Mouse (Mus musculus) heart, adult 9 months (tissue): ENCODE data around the gene Mcu.

Experiments
- DNase-seq, 2 experiments: peaks; one replicate each; pipeline ENCODE4 v3.0.0; 2022; ENCODE audit warnings: low spot score in 2 of 2

Gene Mcu

DNA sequence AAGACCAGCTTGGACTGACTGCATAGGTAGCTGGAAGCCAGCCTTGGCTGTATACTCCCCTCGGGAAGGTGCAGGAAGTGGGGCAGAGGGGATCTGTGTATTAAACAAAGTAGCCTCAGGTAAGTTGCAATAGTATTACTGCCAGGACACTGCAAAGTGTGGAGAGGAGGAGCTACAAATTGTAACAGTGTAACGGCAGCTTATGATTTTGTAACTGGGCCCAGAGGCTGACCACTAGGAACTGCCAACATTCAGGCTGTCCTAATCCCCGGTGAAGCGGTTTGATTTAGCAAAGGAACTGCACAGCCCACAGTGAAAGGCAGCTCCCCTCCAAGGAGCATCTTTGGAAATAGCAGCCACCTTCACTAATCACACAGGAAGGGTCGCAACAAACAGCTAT is 3.2 kb downstream of the Mcu start:
- no peak for DNase-seq

- no peak for DNase-seq
Observed at GRCm38 (mm10) chr10:59604879-59605464, 11.5 kb downstream of the Mcu start.

- peak in 1 of 2 experiments; percentile 27 for DNase-seq
Observed at GRCm38 (mm10) chr10:59603843-59604242, 12.6 kb downstream of the Mcu start.

- no peak for DNase-seq
Observed at GRCm38 (mm10) chr10:59602891-59603290, 13.6 kb downstream of the Mcu start.

DNA sequence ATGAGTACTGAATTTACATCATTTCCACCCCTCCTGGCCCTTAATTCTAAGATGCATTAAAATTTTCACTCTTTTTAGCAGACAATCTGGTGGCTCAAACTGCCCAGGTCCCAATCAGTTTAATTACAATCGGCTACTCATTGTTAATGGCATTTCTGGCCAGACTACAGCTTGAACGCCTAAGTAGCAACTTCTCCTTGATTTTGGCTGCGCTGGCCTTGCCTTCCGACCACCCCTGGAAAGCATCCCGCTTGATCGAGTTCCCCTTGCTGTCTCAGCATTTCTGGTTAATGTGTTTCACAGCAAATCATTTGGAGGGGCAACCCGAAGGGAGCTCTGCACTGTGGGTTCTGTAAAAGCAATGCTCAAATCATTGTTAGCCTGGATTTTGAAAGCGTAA is 14.4 kb downstream of the Mcu start:
- DNase-seq = no peak

DNA sequence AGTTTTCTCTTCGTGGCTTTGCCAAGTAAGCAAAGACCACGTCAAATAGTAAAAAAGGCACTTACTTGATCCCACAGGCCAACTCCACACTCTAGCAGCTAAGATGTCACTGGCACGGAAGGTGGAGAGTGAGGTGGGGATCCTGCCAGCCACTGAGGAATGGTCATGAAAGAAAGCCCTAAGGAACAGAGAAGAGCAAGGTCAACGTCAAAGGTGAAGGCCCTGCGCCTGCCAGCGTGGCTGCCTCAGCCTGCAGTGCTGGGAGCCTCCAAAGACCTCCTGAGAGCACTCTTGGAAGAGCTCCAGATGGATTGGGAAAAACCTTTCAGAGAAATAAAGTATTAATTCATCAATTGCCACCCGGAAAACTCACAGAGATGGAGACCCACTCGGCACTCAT is 16.0 kb downstream of the Mcu start:
- no peak for DNase-seq

DNA sequence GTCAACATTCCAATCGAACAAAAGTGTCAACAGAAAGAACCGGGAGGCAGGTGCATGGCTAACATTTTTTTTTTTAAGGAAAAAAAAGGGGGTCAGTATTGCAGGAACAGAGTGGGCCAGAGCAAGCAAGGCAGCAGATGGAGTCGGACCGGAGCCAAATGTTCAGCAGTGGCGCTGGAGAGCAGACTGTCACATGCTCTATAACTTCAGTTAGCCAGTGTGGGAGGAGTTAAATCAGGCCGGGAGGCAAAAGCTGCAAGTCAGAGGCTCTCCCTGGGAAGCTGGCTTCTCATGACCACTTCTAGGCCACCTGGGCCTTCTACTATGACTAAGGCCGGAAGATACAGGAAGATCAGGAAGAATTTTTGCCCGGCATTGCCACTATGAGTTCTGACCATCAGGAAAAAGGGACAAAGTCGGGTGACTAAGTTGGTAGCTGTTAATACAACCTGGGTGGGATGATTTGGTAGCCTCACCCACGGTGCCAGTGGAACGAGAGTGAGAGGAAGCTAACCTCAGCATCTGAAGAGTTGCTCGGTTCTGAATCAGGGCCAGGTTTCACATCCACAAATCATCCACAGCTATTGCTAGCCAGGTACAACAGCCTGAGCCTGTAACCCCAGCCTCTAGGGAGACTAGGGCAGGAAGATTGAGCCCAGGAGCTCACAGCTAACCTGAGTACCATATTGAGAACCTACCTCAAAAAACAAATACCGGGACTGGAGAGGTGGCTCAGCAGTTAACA is 22.5 kb downstream of the Mcu start:
- DNase-seq = peak; percentile 23 to 38

- no peak for DNase-seq
Observed at GRCm38 (mm10) chr10:59590606-59591005, 25.9 kb downstream of the Mcu start.

DNA sequence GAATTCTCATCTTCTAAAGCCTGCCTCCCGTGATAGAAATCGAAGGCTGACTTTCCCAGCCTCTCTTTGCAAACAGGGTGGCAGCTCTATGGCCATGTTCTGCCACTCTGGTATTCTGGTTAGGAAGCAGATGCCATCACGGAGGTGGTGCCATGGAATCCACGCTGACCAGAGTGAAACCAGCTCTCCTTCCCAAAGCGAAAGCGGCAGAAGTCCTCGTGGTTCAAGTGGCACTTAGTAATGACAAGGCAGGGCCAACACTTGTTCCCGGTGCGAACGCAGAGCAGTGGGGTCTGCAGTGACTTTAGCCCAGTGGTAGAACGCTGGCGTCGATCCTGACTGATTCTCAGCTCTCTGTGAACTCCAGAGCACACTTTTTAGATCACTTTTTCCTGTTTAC is 26.6 kb downstream of the Mcu start:
- DNase-seq = no peak

DNA sequence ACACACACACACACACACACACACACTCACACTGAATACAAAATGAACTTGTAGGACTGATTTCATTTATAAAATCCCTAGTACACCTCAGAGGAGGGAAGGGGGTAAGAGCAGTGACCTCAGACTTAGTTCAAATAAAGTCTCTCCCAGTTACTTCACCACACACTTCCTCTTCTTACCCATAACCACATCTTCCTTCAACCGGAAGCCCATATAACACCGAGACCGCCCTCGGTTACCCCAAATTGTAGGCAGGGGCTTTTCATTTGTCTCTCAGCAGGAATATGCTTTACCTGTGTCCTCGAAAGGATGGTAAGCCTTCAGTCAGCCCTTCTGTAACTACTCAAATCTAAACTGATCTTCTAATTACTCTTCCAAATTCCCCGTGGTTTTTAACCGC is 27.1 kb downstream of the Mcu start:
- DNase-seq = no peak

DNA sequence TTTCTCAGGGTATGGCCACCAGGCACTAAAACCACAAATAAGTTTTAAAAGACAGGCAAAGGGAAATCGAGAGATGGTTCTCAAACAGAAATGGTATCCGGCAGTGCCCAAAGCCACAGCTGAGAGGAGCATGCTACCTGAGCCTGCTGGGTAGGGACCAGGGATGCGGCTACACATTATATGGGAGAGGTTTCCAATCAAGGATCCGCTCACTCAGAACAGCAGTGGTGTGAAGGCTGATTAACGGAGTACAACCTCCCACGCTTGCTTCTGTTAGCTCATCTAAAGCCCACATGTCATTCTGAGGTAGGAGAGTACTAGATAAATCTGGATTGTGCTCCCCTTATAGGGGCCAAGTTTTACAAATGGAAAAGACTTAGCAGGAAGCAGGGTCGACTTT is 28.4 kb downstream of the Mcu start:
- DNase-seq = no peak

DNA sequence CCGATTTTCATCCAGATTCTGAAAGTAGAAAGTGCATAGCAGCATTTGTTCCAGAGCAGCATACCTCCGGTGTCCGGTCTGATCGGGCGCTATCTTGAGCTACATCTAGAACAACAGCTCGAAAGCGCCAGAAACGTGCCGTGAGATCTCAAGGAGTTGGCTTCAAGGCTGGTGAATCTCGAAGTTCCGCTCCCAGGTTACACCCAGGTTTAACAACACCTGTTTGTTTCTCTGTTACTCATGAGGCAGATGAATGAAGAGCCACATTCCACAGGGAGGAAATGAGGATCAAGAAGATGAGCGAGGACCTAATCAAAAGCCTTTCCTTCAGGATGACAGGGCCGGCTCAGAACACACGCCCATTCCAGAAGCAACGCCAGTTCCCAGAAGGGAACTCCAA is 29.7 kb downstream of the Mcu start:
- DNase-seq = no peak

- DNase-seq = no peak
Observed at GRCm38 (mm10) chr10:59585621-59586020, 30.9 kb downstream of the Mcu start.

DNA sequence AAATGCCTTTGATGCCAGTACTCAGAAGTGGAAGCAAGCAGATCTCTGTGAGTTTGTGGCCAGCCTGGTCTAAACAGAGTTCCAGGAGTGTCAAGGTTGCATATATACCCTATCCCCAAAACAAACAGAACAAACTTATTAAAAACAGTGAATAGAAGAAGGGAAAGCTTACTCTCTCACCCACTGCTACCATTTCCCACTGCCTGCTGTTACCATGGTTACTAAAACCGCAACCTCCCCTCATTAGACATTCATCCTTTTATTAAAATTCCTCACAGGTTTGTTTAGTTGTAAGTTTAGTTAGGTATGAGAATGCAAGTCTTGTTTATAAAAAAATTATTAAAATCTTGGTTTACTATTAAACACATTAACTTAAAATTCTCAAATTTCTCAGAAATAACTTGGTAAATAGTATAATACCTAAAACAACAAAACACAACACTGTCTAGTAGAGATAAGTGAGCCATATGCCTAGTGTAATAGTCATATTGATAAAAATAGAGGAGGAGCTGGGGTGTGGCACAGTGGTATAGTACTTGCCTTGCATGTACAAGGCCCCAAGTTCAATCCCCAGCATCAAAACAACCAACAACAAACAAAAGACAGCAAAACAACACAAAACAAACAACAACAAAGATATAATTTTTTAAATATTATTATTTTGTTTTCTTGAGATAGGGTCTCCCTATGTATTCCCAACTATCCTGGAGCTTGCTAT is 34.5 kb downstream of the Mcu start:
- DNase-seq = no peak

GRCm38 (mm10) chr10:59580593-59581149 is 35.8 kb downstream of the Mcu start:
- DNase-seq = no peak

GRCm38 (mm10) chr10:59579645-59580044 is 36.8 kb downstream of the Mcu start:
- DNase-seq = no peak

DNA sequence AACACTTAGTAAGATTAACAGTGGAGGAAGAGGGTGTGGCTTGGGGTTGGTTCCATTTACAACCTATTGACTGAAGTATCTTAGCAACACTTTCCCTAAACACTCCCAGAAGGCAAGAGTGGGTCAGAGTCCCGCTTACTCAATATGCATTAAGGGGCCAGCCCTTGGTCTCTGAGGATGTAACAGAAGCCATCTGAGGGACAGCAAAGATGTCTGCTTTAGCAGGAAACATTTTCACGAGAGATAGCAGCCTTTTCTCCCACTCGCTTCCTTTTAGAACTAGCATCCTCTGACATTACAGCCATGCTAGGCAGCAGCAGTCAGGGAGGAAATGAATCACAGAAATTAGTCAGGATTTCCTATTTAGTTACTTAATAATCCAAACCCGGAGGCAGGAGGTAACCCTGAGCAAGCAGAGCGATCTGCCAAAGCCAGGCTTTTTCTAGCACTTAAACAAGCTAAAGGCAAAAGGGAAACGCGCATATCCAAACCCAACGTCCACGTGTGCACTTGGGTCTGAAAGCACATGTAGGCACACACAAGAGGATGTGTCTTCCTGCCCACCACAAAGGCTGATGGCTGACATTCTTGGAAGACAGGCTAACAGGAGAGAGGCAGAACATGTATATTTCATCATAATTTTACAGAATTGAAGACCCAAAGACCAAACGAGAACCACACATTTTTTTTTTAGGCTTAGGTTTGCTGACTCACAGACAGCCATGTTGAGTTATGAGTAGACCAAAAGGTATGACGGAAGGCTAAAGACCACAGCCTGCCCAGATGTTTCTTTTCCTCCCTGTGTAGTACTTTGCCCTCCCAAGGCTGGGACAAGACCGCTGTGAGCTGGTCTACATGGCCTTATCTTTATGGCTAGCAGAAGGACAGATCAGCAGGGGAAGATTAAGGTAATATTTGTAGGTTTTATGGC is 38.4 kb downstream of the Mcu start:
- peak; percentile 75 to 83 for DNase-seq

- no peak for DNase-seq
Observed at GRCm38 (mm10) chr10:59576305-59576704, 40.2 kb downstream of the Mcu start.

DNA sequence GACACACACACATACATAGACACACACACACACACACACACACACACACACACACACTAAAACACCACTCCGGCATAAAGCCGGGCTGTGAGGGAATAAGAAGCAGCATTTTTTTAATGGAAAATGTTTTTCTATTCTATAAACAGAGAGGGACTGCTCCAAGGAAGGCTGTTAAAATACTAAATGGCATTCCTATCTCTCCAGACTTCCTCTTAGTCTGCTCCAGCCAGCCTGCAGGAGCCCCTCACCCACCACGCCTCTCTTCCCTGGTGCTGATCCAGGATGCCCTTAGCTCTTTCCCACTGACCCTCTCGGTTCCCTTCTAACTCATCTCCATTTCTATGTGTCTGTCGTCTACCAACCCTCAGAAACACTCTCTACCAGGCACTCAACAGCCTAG is 44.5 kb downstream of the Mcu start:
- DNase-seq = no peak

- DNase-seq = no peak
Observed at GRCm38 (mm10) chr10:59571273-59571672, 45.2 kb downstream of the Mcu start.

DNA sequence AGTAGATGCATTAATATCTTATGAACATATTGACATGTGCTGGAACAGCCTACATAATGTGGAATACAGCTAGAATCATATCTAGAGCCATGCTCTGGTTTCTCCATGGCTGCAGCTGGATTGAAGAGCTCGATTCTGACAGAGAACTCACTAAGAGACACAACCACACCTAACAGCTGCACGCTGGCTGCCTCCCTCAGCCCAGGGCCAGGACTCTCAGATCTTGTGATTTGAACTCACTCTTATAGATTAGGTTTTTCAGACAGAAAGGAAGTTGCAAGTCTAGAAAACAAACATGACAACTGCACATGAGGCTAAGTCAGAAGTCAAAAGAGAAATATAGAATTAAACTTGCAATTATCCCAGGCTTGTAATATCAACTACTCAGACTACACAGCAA is 45.7 kb downstream of the Mcu start:
- no peak for DNase-seq

DNA sequence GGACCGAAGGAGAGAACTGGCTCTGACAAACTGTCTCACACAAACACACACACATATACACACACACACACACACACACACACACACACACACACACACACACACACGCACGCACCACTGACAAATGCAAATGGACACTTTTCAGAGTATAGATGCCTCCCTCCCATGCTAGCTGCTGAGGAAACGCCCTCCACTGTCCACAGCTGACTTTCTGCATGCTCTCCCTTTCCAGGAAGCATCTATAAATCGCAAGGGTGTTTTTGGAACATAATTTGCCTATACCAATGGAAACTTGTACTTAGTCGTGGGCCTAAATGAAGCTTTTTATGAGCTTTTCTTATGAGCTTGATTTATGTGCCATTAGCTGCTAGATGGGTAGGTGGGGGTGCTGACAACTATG is 46.1 kb downstream of the Mcu start:
- no peak for DNase-seq
